Mouse (Mus musculus): ENCODE results near the gene Pcdh9. TPM values are rescaled to one million over a fixed set of nuclear protein-coding genes. Genes with fewer than 3 reads are reported as not detected.

Gene Pcdh9
- total RNA-seq, 2 experiments from 2014 or later = 1.1 to 1.4 TPM

DNA sequence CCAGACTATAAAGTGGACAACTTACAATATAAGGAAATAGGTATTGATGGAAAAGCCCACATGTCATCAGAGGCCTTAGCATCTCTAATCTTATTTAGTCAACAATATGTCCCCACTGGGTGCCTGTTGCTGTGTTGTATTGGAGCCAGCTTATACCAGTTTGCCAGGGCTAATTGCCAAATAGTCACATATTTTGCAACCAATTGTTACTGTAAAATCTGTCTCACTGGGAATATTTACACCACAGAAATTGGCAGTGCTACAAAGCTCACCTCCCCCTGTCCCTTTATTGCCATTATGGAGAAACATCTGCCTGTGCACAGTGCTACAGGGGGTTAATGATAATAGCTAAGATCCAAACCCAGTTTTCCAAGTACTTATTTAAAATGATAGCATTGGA is 721.3 kb downstream of the Pcdh9 start:
- DNase-seq = no peak

DNA sequence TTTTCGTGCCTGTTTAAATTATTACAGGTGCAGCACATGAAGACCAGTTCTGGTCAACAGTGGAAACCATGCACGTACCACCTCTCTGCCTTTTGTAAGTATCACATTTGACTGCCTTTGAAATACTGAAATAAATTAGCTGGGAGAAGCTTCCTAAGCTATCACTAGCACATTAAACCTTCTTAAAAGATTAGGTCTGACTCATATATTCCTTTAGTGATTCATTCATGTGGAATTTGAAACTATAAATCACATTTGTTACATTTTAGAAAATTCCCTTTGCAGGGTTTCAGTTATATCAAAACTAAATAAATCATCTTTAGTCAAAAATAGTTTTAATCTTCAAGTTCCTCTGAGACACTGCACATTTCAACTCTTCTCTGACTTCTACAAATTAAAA is 722.1 kb downstream of the Pcdh9 start:
- no peak for DNase-seq

DNA sequence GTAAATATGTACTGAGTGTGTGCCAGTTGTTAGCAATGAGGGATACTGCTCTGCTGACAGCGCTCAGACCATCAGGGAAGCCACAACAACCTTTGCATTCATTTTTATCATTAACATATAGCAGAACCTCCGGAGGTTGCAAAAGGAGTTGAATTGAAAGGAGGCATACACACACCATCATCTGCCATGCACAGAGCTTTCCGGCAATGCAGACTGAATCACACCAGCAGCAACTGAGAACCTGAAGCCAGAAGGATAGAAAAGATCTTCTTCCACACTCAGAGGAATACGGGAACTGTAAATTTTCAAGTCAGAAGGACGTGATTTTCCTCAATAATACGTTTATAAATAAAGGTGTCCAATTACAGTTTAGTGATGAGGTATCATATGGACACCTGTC is 747.1 kb downstream of the Pcdh9 start:
- no peak for DNase-seq

DNA sequence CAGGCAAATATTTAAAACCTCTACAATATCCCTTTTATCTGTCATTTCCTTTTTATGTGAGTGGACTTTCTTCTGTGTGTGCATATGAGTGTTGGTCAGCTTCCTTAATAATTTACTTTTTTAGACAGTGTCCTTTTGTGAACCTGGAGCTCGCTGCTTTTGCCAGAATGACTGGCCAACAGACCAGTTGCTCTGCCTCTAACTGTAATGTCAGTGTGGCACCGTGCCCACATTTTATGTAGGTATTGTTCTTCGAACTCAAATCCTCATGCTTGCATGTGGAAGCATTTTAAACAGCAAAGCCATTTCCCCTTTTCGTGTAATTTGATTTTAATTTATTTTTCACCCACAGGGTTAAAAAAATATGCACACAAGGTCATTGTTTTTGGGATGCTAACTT is 748.4 kb downstream of the Pcdh9 start:
- DNase-seq = no peak

- DNase-seq = no peak
These were observed 763.5 kb downstream of the Pcdh9 start for GRCm38 (mm10) chr14:93126993-93127392.

DNA sequence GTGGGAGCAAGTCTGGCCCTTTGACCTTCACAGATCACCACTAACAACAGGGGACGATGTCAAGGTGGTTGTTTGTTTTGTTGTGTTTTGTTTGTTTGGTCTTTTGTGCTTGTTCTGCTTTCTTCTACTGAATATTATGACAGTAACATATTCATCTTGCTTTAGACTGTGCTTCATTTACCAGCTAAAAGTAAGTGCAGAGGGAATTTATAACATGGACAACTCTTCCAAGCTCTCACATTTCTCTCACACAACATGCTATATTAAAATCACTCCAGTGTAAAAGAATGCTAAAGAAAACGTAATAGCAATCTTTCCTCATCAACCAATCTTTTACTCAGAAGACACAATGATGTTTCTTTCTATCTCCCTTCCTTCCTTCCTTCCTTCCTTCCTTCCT is 787.7 kb downstream of the Pcdh9 start:
- DNase-seq = no peak

DNA sequence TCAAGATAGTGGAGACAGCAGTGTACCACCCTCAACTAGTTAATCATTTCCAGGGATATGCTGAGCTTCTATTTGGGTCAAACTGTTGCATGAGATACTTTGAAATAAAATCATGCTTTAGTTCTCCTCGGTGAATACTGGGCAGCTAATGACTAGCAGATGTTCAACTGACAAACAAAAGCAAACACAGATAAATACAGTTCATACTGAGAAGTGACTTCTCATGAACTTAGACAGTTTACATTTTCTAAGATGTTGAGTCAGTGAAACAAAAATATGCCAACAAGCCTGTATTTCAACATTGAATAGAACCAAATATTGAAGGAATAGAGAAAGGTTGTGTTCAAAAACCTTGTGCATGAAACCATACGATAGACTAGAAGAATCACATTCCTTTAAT is 795.4 kb downstream of the Pcdh9 start:
- no peak for DNase-seq

DNA sequence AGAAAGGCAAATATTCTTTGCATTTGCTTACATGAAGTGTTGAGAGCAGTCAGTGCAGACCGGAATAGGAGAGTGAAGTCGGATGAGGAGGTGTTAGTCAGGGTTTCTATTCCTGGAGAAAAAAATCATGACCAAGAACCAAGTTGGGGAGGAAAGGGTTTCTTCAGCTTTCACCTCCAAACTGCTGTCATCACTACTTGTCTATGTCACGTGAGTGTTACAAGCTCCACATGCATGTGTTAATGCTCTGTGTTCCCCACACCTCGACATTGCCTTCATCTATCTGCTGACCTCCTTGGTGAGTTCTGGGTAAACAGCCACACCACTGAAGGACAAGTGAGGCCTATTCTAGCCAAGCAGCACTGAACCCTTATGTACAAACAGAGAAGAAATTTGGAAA is 797.7 kb downstream of the Pcdh9 start:
- no peak for DNase-seq

GRCm38 (mm10) chr14:93085646-93086045 is 804.8 kb downstream of the Pcdh9 start:
- no peak for DNase-seq

- DNase-seq = no peak
These were observed 807.3 kb downstream of the Pcdh9 start for GRCm38 (mm10) chr14:93083140-93083539.

DNA sequence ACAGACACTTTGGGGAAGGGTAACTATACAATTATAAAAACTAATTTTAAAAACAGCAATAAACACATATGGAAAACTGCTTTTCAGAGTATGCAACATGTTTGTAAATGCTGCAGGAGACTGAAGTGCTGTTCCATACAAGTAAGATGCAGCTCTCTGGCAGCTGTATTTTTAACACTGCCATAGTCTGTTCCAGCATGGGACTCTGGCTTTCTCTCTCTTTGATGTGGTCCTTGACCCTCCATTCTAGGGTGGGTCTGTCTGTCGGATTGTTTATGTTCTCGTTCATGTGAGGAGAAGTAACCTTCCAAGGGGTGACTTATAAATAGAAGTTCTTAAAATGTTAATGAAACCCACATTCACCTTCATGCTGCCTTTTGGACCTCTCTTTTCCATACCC is 809.6 kb downstream of the Pcdh9 start:
- no peak for DNase-seq

DNA sequence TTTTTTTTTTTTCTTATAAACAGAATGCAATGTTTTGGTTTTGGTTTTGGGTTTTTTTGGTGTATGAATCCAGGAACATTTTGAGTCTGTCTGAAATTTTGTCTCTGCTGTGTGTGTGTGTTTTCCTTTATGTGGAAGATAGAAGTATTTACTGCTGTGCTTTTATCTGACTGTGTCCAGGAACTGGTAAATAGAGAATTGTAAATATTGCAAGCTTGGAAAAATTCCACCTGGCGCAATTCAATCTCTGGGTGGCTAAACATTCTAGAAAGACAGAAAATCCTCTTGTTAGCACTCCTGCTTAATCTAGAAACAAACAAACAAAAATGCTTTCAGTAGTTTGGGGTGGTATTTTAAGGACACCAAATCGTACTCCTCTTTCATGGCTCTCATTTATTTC is 814.7 kb downstream of the Pcdh9 start:
- no peak for DNase-seq

GRCm38 (mm10) chr14:93072346-93072745 is 818.1 kb downstream of the Pcdh9 start:
- DNase-seq = no peak

- no peak for DNase-seq
These were observed 820.3 kb downstream of the Pcdh9 start for GRCm38 (mm10) chr14:93070140-93070539.

- DNase-seq = no peak
These were observed 822.8 kb downstream of the Pcdh9 start for GRCm38 (mm10) chr14:93067411-93068336.

GRCm38 (mm10) chr14:93066732-93067410 is 823.6 kb downstream of the Pcdh9 start:
- no peak for DNase-seq

DNA sequence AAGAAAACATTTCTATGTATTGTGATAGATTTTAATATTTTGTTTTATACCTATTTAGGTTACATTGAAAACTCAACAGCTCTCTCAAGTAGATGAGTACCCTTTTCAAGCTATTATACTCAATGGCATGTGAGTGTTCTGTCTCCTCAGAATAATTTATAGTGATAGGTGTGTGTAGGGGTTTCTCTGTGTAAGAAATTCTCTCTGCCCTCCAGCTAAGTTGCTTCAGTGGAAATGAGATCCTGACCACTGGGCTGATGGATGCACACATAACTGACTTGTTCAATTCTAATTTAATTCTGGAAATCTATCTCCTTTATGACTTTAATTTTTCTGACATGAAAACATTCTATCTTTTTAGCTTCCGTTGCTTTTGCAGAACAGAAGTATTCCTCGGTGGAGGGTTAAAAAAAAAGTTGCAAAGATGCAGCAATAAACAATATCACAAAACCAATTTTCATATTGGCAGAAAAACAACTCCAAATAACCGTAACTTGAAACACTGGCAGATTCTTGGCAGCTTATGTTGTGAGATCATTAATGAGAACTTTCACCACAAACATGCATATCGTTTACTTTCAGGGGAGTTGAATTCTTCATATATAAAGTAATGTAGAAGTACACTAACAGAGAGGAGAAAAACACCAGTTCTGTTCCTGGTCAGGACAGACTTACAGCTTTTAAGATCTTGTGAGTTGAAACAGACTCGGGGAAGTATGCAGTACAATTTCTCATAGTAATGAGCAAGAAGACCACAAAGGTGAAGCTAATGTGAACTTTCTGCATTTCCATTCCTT is 828.5 kb downstream of the Pcdh9 start:
- DNase-seq = no peak

GRCm38 (mm10) chr14:93058799-93059198 is 831.7 kb downstream of the Pcdh9 start:
- DNase-seq = no peak

- no peak for DNase-seq
These were observed 834.5 kb downstream of the Pcdh9 start for GRCm38 (mm10) chr14:93055997-93056396.

GRCm38 (mm10) chr14:93040591-93040990 is 849.9 kb downstream of the Pcdh9 start:
- no peak for DNase-seq

GRCm38 (mm10) chr14:93039326-93040221 is 850.9 kb downstream of the Pcdh9 start:
- no peak for DNase-seq
